Mouse (Mus musculus) liver, adult 10 weeks (tissue): ENCODE data around the gene Sstr5. TPM values are rescaled to one million over a fixed set of nuclear protein-coding genes. Genes with fewer than 3 reads are reported as not detected.

ENCODE experiments used
- polyA plus RNA-seq: library from polyadenylated mRNA; stranded (reverse); fragments of 350-450 nt; fragmentation: Illumina TruSeq; extraction: RNeasy Lipid Tissue Mini Kit (QIAGEN cat#74804); gene quantifications from one replicate; pipeline ENCODE4 v1.2.3, GENCODE M21; 2014; ENCODE audit warnings: low read depth, low replicate concordance

The Sstr5 gene
- not detected for polyA plus RNA-seq

DNA sequence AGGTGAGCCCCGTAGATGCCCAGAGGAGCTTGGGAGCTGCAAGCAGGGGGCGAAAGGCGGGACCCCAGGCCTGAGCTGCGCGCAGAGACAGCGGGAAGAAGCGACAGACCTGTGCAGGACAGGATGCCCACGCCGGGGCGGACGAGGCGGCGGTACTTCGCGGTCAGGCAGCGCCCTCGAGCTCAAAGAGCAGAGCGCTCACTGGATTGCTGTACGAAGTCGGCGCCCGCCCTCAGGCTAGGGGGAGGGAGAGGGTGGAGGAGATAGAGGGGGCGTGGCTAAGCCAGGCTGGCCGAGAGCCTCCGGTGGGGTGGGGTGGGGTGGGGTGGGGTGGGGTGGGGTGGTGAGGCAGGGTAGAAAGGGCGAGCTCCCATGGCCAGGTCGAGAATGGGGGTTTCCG, at the start of gene Sstr5:
Gene Sstr5, minus strand, starts transcription at position 276 of the 400 bp plus-strand sequence.

DNA sequence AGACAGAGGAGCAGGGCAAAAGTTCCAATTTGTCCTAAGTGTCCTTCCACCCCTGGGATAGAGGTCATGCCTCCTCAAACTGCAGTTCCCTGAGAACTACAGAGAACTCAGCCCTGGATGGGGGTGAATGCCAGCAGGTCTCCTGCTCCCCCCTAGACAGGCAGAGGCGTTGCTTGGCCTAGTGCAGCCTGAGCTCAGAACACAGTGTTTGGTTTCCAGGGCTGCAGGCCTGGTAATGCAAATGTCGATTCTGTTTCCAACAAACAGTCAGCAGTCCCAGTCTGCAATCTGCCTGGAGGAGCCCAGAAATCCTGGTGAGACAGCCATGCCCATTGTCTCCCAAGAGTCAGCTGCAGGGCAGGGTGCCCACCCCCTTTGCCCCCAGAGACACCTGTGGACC, 42.8 kb downstream of the Sstr5 start, which contains the start of gene Tekt4:
Gene Tekt4, plus strand, starts transcription at position 344 of the 400 bp plus-strand sequence.

Other genes starting within 250 kb of the Sstr5 start
- not detected for gene Baiap3, start 240.9 kb downstream of the Sstr5 start, polyA plus RNA-seq
- gene Ube2i, start 222.7 kb downstream of the Sstr5 start, polyA plus RNA-seq: 89.5 TPM
- not detected for gene Prss34, start 198.9 kb downstream of the Sstr5 start, polyA plus RNA-seq
- gene Prss28, start 188.6 kb downstream of the Sstr5 start, polyA plus RNA-seq: not detected
- gene Prss29, start 178.6 kb downstream of the Sstr5 start, polyA plus RNA-seq: not detected
- gene Tpsab1, start 151.7 kb downstream of the Sstr5 start, polyA plus RNA-seq: not detected
- not detected for gene Tpsb2, start 131.0 kb downstream of the Sstr5 start, polyA plus RNA-seq
- not detected for gene Tpsg1, start 128.0 kb downstream of the Sstr5 start, polyA plus RNA-seq
- gene Cacna1h, start 63.5 kb downstream of the Sstr5 start, polyA plus RNA-seq: not detected
- gene Tekt4, start 42.7 kb downstream of the Sstr5 start, polyA plus RNA-seq: not detected
- not detected for gene Sox8, start 73.4 kb upstream of the Sstr5 start, polyA plus RNA-seq
- gene Lmf1, start 81.8 kb upstream of the Sstr5 start, polyA plus RNA-seq: 2.1 TPM
- not detected for gene Gng13, start 219.9 kb upstream of the Sstr5 start, polyA plus RNA-seq
- gene Chtf18, start 230.1 kb upstream of the Sstr5 start, polyA plus RNA-seq: not detected
- not detected for gene Rpusd1, start 230.4 kb upstream of the Sstr5 start, polyA plus RNA-seq
- gene Mslnl, start 238.8 kb upstream of the Sstr5 start, polyA plus RNA-seq: not detected